Mouse (Mus musculus) neural tube, embryonic 10.5 days (tissue): ENCODE measurements around the gene Ctc1.

ENCODE experiments used
- DNase-seq: peaks from one replicate; pipeline ENCODE4 v3.0.0-alpha.2; 2017; ENCODE audit warnings: low spot score; ENCODE audit errors: extremely low spot score

Ctc1 gene

DNA sequence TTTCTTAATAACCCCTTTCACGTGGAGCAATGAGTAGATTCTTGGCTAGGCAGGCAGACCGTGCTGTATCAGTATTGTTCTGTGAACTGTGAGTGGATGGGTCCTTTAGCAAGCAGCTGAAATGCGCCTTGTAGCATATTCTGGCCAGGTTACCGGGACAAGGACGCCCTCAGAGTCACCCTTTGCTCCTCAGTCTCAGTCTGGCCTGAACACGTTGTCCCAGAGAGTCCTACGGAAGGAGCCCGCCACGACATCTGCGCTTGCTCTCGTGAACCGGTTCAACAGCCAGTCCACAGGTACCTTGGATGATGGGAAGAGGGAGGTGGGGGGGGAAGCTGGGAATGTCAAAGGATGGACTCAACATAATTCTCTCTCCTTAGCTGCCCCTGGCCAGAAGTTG, 31.9 kb downstream of the Ctc1 start:
- DNase-seq: no peak

GRCm38 (mm10) chr11:69048151-69048550, 32.4 kb downstream of the Ctc1 start:
- no peak for DNase-seq

DNA sequence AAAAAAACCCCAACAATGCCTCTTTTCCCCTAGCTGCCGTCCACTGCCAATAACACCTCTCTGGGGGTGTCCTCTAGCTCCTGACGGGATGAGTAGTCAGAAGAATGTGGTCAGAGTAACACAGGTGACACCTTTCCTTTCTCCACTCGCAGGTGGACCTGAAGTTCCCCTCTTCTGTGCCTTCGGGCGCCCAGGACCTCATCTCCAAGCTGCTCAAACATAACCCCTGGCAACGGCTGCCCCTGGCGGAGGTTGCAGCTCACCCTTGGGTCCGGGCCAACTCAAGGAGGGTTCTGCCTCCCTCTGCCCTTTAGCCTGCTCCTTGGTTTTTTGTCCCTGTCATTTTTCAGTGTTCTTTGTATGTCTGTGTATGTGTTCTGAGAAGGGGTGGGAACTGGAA, 35.0 kb downstream of the Ctc1 start:
- DNase-seq: no peak

DNA sequence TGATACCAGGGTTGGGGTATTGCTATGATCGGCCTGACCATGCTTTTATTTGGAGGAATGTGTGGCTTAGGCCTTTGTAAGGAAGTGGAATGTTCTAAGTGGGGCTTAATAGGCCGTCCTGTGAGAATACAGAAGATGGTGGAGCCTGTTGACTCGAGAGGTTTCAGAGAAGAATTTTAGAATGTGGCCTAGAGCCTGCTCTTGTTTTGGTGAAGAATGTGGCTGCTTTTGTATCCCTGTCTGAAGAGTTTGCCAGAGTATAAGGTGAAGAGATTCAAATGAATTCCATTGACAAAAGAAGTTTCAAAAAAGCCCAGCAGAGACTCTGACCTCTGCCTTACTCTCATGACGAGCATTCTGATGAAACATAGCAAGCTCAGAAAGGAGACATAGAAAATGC, 36.1 kb downstream of the Ctc1 start:
- no peak for DNase-seq

GRCm38 (mm10) chr11:69052824-69053421, 37.2 kb downstream of the Ctc1 start:
- no peak for DNase-seq

DNA sequence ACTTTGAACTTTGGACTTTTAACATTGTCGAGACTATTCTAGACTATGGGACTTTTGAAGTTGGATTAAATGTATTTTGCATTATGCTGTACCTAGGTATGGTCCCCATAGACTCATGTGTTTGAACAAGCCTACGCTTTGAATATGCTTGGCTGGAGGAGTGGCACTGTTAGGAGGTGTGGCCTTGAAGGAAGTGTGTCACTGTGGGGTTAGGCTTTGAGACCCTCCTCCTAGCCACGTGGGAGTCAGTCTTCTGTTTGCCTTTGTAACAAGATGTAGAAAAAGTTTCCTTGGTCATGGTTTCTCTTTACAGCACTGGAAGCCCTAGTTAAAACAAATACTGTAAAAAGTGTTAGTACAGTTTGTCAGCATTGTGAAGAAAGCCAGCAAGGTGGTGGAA, 38.1 kb downstream of the Ctc1 start:
- no peak for DNase-seq

DNA sequence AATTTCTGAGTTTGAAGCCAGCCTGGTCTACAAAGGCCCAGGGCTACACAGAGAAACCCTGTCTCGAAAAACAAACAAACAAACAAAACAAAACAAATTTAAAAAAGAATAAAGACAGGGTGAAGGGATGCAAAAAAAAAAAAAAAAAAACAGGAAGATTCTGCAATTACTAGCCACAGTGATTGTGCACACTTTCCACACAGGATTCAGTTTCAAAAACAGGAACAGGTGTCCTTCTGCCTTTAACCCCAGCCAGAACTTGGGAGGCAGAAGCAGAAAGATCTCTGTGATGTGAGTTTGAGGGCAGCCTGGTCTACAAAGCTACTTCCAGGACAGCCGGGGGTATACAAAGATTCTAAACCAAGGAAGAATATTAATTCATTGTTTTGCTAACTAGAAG, 42.6 kb downstream of the Ctc1 start:
- no peak for DNase-seq

GRCm38 (mm10) chr11:69058729-69059356, 43.1 kb downstream of the Ctc1 start:
- no peak for DNase-seq

- DNase-seq: peak; percentile 93
Measured at GRCm38 (mm10) chr11:69059357-69059974, 43.8 kb downstream of the Ctc1 start, which contains the start of gene Borcs6. Gene Borcs6, plus strand, starts transcription at chr11:69059717.

GRCm38 (mm10) chr11:69059975-69060411, 44.3 kb downstream of the Ctc1 start:
- no peak for DNase-seq

DNA sequence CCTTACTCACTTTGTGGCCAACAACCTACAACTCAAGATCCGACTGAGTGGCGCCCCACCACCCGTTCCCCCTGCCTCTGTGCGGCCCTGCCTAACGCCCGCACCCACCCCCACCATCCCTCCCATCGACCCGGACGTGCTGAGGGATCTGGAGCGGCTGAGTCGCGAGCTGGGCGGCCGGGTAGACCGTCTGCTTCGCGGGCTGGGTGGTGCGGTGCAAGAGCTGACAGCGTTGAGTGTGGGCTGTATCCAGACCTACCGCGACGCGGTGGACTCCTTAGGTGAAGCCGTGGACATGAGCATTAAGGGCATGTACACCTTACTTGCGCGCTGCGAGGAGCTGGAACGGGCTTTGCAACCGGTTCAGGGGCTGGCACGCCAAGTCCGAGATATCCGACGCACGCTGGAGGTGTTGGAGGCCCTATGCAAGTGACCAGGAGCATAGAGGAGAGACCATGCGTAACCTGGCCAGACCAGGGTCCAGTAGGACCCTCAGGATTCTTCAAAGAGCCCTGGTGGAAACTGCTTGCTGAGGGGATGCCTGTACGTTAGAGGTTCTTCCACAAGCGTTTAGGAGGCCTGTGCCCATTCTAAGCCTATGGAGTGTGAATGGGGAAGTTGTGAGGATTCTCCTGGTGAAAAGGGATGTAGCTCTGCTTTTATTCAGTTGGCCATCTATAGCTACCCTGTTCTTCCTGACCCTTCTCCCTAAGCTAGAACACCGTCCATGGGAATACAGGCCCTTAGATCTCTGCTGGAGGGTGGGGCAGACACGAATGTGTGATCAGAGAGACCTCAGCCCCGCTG, 44.9 kb downstream of the Ctc1 start:
- DNase-seq: peak; percentile 53

GRCm38 (mm10) chr11:69061255-69061912, 45.7 kb downstream of the Ctc1 start:
- DNase-seq: peak; percentile 44

DNA sequence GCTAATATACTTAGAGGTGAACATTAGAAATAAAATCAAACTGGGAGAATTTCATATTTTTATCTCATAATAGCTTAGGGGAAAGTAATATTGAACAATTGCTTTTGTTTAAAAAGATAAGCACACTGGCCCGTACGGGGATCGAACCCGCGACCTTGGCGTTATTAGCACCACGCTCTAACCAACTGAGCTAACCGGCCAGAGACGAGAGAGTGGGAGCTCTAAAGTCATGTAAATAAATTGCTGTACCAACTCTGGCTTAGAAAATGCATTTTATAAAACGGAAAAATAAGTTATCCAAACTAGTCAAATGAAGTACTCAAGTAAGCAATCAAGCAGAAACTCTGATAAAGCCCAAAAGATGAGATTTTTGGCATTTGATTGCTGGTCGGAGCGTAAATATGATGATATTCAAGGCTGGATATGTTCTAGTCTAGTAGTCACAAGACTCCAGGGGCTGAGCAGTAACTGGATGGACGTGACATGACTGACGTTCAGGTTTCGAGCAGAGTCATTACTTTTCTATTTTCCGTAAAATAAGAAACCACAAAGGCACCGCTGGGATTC, 46.6 kb downstream of the Ctc1 start:
- DNase-seq: peak; percentile 78

- DNase-seq: peak; percentile 98
Measured at GRCm38 (mm10) chr11:69062761-69063224, 47.1 kb downstream of the Ctc1 start.

- peak; percentile 98 for DNase-seq
Measured at GRCm38 (mm10) chr11:69063413-69064201, 47.9 kb downstream of the Ctc1 start.

GRCm38 (mm10) chr11:69064259-69065133, 48.8 kb downstream of the Ctc1 start:
- no peak for DNase-seq

GRCm38 (mm10) chr11:69065394-69065925, 49.7 kb downstream of the Ctc1 start:
- no peak for DNase-seq

- DNase-seq: peak; percentile 61
Measured at GRCm38 (mm10) chr11:69066163-69066861, 50.6 kb downstream of the Ctc1 start.
